Mouse (Mus musculus) CH12.LX (cell line): ENCODE measurements around the gene Gm42417. TPM values are rescaled to one million over a fixed set of nuclear protein-coding genes. Genes with fewer than 3 reads are reported as not detected.

Experiments
- DNase-seq: peaks from one replicate; pipeline ENCODE4 v3.0.0-alpha.2; 2013; ENCODE audit errors: extremely low read depth
- H3K27ac ChIP-seq: 2 replicates; pipeline ENCODE4 v1.5.1; 2012; ENCODE audit warnings: low read depth, mild to moderate bottlenecking, control low read depth, moderate library complexity; ENCODE audit not compliant: insufficient read depth
- H3K27me3 ChIP-seq: replicated peaks from 2 replicates; pipeline ENCODE3; 2012; ENCODE audit warnings: inconsistent platforms
- H3K36me3 ChIP-seq, 2 experiments: replicated peaks in 1 of 2; 2 replicates each; pipeline versions ENCODE3 to v1.6.1; 2012; ENCODE audit warnings: inconsistent platforms in 1 of 2, low read length in 1 of 2, mild to moderate bottlenecking in 1 of 2, mixed read lengths in 1 of 2, moderate library complexity in 1 of 2; ENCODE audit not compliant: control insufficient read depth in 1 of 2, insufficient read depth in 1 of 2
- H3K4me1 ChIP-seq, 2 experiments: 2 replicates each; pipeline ENCODE4 v1.6.1; 2012; ENCODE audit warnings: inconsistent platforms in 1 of 2, moderate library complexity in 1 of 2; ENCODE audit not compliant: insufficient read depth in 2 of 2, control insufficient read depth in 1 of 2
- H3K4me2 ChIP-seq: 2 replicates; pipeline ENCODE4 v1.6.1; 2012; ENCODE audit warnings: low read depth, mild to moderate bottlenecking, control low read depth; ENCODE audit not compliant: poor library complexity, insufficient read depth, severe bottlenecking
- H3K4me3 ChIP-seq, 3 experiments: fragments of 150-350 bp in 1 of 3; sonication (generic) in 1 of 3; replicated peaks in 1 of 3; 2 replicates each; pipeline versions ENCODE3 to v1.5.1; 2011 to 2012; ENCODE audit warnings: low read depth in 2 of 3, low read length in 2 of 3, mild to moderate bottlenecking in 2 of 3, moderate library complexity in 2 of 3, control low read depth in 1 of 3, improper control_type of control experiment in 1 of 3, inconsistent platforms in 1 of 3, mixed read lengths in 1 of 3; ENCODE audit not compliant: poor library complexity in 1 of 3
- H3K79me2 ChIP-seq: replicated peaks from 2 replicates; pipeline ENCODE4 v1.6.1; 2012; ENCODE audit warnings: mild to moderate bottlenecking, moderate library complexity; ENCODE audit not compliant: control insufficient read depth, poor library complexity, insufficient read depth, severe bottlenecking; ENCODE audit errors: extremely low read depth
- H3K9ac ChIP-seq: 2 replicates; pipeline ENCODE4 v1.6.1; 2012; ENCODE audit warnings: low read depth, mild to moderate bottlenecking, control low read depth, moderate library complexity; ENCODE audit not compliant: insufficient read depth
- H3K9me3 ChIP-seq: replicated peaks from 2 replicates; pipeline ENCODE3; 2012; ENCODE audit warnings: low read length, inconsistent platforms, mixed read lengths
- CHD2 ChIP-seq: IDR thresholded peaks from 2 replicates; pipeline ENCODE4 v1.6.1; 2011; ENCODE audit warnings: low read length, improper control_type of control experiment
- CTCF ChIP-seq, 2 experiments: IDR thresholded peaks in 1 of 2; conservative IDR thresholded peaks in 1 of 2; 2 replicates each; pipeline ENCODE4 v1.5.1; 2011 to 2012; ENCODE audit warnings: low read depth in 2 of 2, low read length in 2 of 2, improper control_type of control experiment in 1 of 2, inconsistent platforms in 1 of 2, mild to moderate bottlenecking in 1 of 2, moderate library complexity in 1 of 2
- ELF1 ChIP-seq: IDR thresholded peaks from 2 replicates; pipeline ENCODE4 v1.6.1; 2014; ENCODE audit warnings: low read depth, mild to moderate bottlenecking, inconsistent platforms, low read length, improper control_type of control experiment
- EP300 ChIP-seq: IDR thresholded peaks from 2 replicates; pipeline ENCODE4 v1.6.1; 2011; ENCODE audit warnings: low read length, improper control_type of control experiment
- ETS1 ChIP-seq: conservative IDR thresholded peaks from 2 replicates; pipeline ENCODE4 v1.6.1; 2012; ENCODE audit warnings: low read depth, mild to moderate bottlenecking, inconsistent platforms, low read length, improper control_type of control experiment, moderate library complexity
- GABPA ChIP-seq: IDR thresholded peaks from 2 replicates; pipeline ENCODE4 v1.6.1; 2012; ENCODE audit warnings: low read depth, low read length, improper control_type of control experiment, inconsistent platforms; ENCODE audit not compliant: insufficient replicate concordance
- HCFC1 ChIP-seq: IDR thresholded peaks from 2 replicates; pipeline ENCODE4 v1.6.1; 2012; ENCODE audit warnings: low read depth, mild to moderate bottlenecking, inconsistent platforms, low read length, improper control_type of control experiment
- IRF4 ChIP-seq: IDR thresholded peaks from 2 replicates; pipeline ENCODE4 v1.6.1; 2014; ENCODE audit warnings: low read depth, mild to moderate bottlenecking, inconsistent platforms, low read length, improper control_type of control experiment
- JUN ChIP-seq: IDR thresholded peaks from 2 replicates; pipeline ENCODE4 v1.6.1; 2011; ENCODE audit warnings: low read depth, mild to moderate bottlenecking, low read length, improper control_type of control experiment, moderate library complexity; ENCODE audit not compliant: insufficient read depth
- KAT2A ChIP-seq: IDR thresholded peaks from 2 replicates; pipeline ENCODE4 v1.6.1; 2012; ENCODE audit warnings: low read length, improper control_type of control experiment, inconsistent platforms; ENCODE audit not compliant: insufficient replicate concordance
- MAZ ChIP-seq: IDR thresholded peaks from 2 replicates; pipeline ENCODE4 v1.6.1; 2012; ENCODE audit warnings: low read depth, mild to moderate bottlenecking, inconsistent platforms, low read length, improper control_type of control experiment, moderate library complexity
- MEF2A ChIP-seq: IDR thresholded peaks from 2 replicates; pipeline ENCODE4 v1.6.1; 2014; ENCODE audit warnings: low read depth, mild to moderate bottlenecking, inconsistent platforms, low read length, improper control_type of control experiment, borderline replicate concordance
- MXI1 ChIP-seq: IDR thresholded peaks from 2 replicates; pipeline ENCODE4 v1.6.1; 2011; ENCODE audit warnings: mild to moderate bottlenecking, low read depth, low read length, improper control_type of control experiment
- NELFE ChIP-seq: IDR thresholded peaks from 2 replicates; pipeline ENCODE4 v1.6.1; 2011; ENCODE audit warnings: low read depth, low read length, improper control_type of control experiment
- POLR2A ChIP-seq: IDR thresholded peaks from 2 replicates; pipeline ENCODE4 v1.6.1; 2011; ENCODE audit warnings: low read depth, mild to moderate bottlenecking, improper control_type of control experiment, low read length
- SIN3A ChIP-seq: IDR thresholded peaks from 2 replicates; pipeline ENCODE4 v1.6.1; 2012; ENCODE audit warnings: low read length, improper control_type of control experiment, inconsistent platforms
- TCF12 ChIP-seq: IDR thresholded peaks from 2 replicates; pipeline ENCODE4 v1.6.1; 2014; ENCODE audit warnings: low read depth, mild to moderate bottlenecking, inconsistent platforms, low read length, improper control_type of control experiment
- ZMIZ1 ChIP-seq: IDR thresholded peaks from 2 replicates; pipeline ENCODE4 v1.6.1; 2012; ENCODE audit warnings: low read depth, mild to moderate bottlenecking, inconsistent platforms, low read length, improper control_type of control experiment
- dilution Hi-C: fragments of 300-500 bp; cut with MboI; formaldehyde crosslinking; loops from 2 replicates; pipeline ENCODE4 v1.14.3; 2020; ENCODE audit warnings: low sequenced_read_pairs; ENCODE audit not compliant: extremely low pct_unique_long_range_greater_than_20kb, extremely low pct_ligation_motif_present
- in situ Hi-C: fragments of 300-500 bp; cut with MboI; formaldehyde crosslinking; loops from 3 replicates; pipeline ENCODE4 v1.14.3; 2019; ENCODE audit warnings: low sequenced_read_pairs, low pct_ligation_motif_present, low pct_unique_long_range_greater_than_20kb, mixed read lengths
- polyA plus RNA-seq: library from polyadenylated mRNA; unstranded; fragments of >175 nt; gene quantifications from 2 replicates; pipeline ENCODE4 v1.2.1, GENCODE M21; 2012; ENCODE audit warnings: low read depth; ENCODE audit not compliant: insufficient read length
- total RNA-seq, 2 experiments: library from RNA; depleted of rRNA; stranded (reverse); fragments of 300-350 nt in 1 of 2; fragments of >200 nt in 1 of 2; gene quantifications; 2 replicates each; pipeline ENCODE4 v1.2.3; 2012 to 2014

Gene Gm42417
- total and polyA plus RNA-seq, 3 experiments, result 0.08 to 3.9 TPM; not detected in 1

DNA sequence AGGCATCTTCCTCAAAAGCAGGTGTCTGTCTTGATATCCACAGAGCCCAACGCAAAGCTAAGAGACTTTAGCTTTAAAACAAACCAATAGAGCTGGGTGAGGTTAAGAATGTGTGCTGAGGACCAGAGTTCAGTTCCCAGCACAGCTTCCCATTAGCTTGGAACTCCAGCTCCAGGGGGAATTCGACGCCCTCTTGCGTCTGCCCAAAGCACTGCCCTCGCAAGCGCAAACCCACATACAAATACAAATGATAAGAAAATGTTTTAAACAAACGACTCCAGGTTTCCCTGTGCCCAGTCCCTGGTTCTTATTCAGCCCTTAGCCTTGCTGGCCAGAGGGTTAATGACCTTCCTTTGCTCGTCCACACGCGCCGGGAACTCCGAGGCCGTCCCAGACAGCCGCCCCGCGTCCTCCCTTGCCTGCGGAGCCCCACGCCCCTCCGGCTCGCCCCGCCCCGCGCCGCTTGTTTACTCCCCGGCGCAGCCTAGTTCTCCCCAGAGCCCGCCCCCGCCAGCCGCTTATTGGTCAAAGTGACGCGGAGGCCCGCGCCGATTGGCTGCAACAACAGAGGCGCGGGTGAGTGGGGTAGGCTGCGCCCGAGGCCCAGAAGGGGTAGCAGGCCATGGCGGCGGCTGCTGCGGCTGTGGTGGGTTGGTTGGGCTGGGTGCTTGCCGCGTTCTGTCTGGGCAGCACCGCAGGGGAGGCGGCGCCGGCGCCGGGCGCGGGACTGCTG lies 27.8 kb downstream of the Gm42417 start, which contains the start of gene Cnnm3:
TSS of gene Cnnm3 (plus strand) at position 579 of the 733 bp plus-strand sequence.
- peak within 1 kb of the TSS; percentile 19; the same call in 1 of the 2 replicates for H3K27ac ChIP-seq
- peak within 1 kb of the TSS; percentile 85 for H3K9ac ChIP-seq
- DNase-seq, result peak; percentile 93
- H3K4me1 ChIP-seq, result peaks cover 12 to 41% of the 10 kb centered on the region in 2 experiments
- peak within 1 kb of the TSS; percentile 89 for H3K4me2 ChIP-seq
- no peaks in the 10 kb centered on the region for H3K79me2 ChIP-seq
- in situ Hi-C loops (no loop called here), dilution Hi-C loops (no loop called here)
- H3K4me3 ChIP-seq, result peak within 1 kb of the TSS; percentile 80 to 99 (median 94)
- H3K27me3 ChIP-seq, result no peaks in the 10 kb centered on the region
- H3K9me3 ChIP-seq, result no peaks in the 10 kb centered on the region
- TF ChIP-seq IRF4, result peak; percentile 13; the same call in 1 of the 2 replicates
- peak; percentile 72 for TF ChIP-seq TCF12
- peak; percentile 47 for TF ChIP-seq ELF1
- peak; percentile 77 for TF ChIP-seq MXI1
- peak; percentile 91 for TF ChIP-seq CHD2
- no peak for TF ChIP-seq MEF2A
- peak; percentile 80 for TF ChIP-seq HCFC1
- TF ChIP-seq JUN, result no peak
- no peak for TF ChIP-seq ETS1
- peak; percentile 50; the same call in 1 of the 2 replicates for TF ChIP-seq KAT2A
- TF ChIP-seq SIN3A, result peak; percentile 87
- no peak for TF ChIP-seq GABPA
- 0 out of 2 replicates have a peak, but pooled peaks have one; percentile 29 for TF ChIP-seq ZMIZ1
- TF ChIP-seq POLR2A, result peak; percentile 77
- peak; percentile 50; the same call in 1 of the 2 replicates for TF ChIP-seq MAZ
- TF ChIP-seq NELFE, result peak; percentile 49; the same call in 1 of the 2 replicates
- no peak for TF ChIP-seq EP300
- peak in 1 of 2 experiments; percentile 55; a peak in 2 of 4 replicates for TF ChIP-seq CTCF (conservative IDR thresholded peaks at IDR 0.05 in 1 of 2, IDR thresholded peaks at IDR 0.05 in 1 of 2; ENCODE audit: low read depth in 2 of 2, low read length in 2 of 2)
- H3K36me3 ChIP-seq, result peaks cover 4 to 30% of the 10 kb centered on the region in 2 experiments

GRCm38 (mm10) chr1:36508238-36508637 lies 31.0 kb downstream of the Gm42417 start:
- H3K27ac ChIP-seq, result no peak overlapping the region
- peaks cover 2 to 25% of the 10 kb centered on the region in 2 experiments for H3K36me3 ChIP-seq
- dilution Hi-C loops (no loop called here), in situ Hi-C loops (no loop called here)
- no peak overlapping the region for H3K9ac ChIP-seq
- no peaks in the 10 kb centered on the region for H3K27me3 ChIP-seq
- TF ChIP-seq IRF4, result peak; percentile 27; the same call in 1 of the 2 replicates
- TF ChIP-seq MXI1, result no peak
- peak; percentile 44; the same call in 1 of the 2 replicates for TF ChIP-seq EP300
- no peak overlapping the region for H3K4me3 ChIP-seq
- H3K79me2 ChIP-seq, result no peaks in the 10 kb centered on the region
- peak; percentile 45 for DNase-seq
- no peak overlapping the region for H3K4me2 ChIP-seq
- H3K9me3 ChIP-seq, result no peaks in the 10 kb centered on the region
- H3K4me1 ChIP-seq, result peaks cover 12 to 26% of the 10 kb centered on the region in 2 experiments
